Mouse (Mus musculus) embryonic facial prominence, embryonic 15.5 days (tissue): ENCODE measurements around the gene Btbd9. TPM values are rescaled to one million over a fixed set of nuclear protein-coding genes. Genes with fewer than 3 reads are reported as not detected.

Experiments used
- ATAC-seq: fragments of 200-750 bp; cut with Nextera tagmentation; 2 replicates; pipeline ENCODE4 v1.8.0; 2017; ENCODE audit warnings: low read depth, moderate TSS enrichment; ENCODE audit not compliant: insufficient number of reproducible peaks, low FRiP score, low TSS enrichment
- H3K27ac ChIP-seq: fragments of 300-500 bp; sonication (generic); replicated peaks from 2 replicates; pipeline ENCODE4 v1.5.1; 2015; ENCODE audit warnings: mild to moderate bottlenecking, inconsistent platforms
- H3K27me3 ChIP-seq: fragments of 300-500 bp; sonication (generic); 2 replicates; pipeline ENCODE4 v1.6.1; 2015; ENCODE audit warnings: inconsistent platforms
- H3K36me3 ChIP-seq: fragments of 300-500 bp; sonication (generic); 2 replicates; pipeline ENCODE4 v1.6.1; 2015; ENCODE audit warnings: mild to moderate bottlenecking, inconsistent platforms
- H3K4me1 ChIP-seq: fragments of 300-500 bp; sonication (generic); 2 replicates; pipeline ENCODE4 v1.6.1; 2015; ENCODE audit warnings: inconsistent platforms
- H3K4me2 ChIP-seq: fragments of 300-500 bp; sonication (generic); replicated peaks from 2 replicates; pipeline ENCODE4 v1.6.1; 2015; ENCODE audit warnings: mild to moderate bottlenecking, inconsistent platforms
- H3K4me3 ChIP-seq: fragments of 300-500 bp; sonication (generic); replicated peaks from 2 replicates; pipeline ENCODE4 v1.5.1; 2015; ENCODE audit warnings: mild to moderate bottlenecking, inconsistent platforms
- H3K9ac ChIP-seq: fragments of 300-500 bp; sonication (generic); 2 replicates; pipeline ENCODE4 v1.6.1; 2015; ENCODE audit warnings: inconsistent platforms
- H3K9me3 ChIP-seq: fragments of 300-500 bp; sonication (generic); replicated peaks from 2 replicates; pipeline ENCODE4 v1.6.1; 2016; ENCODE audit warnings: inconsistent platforms
- WGBS: fragments of 180-500 bp; shearing (Covaris S2); methylation state at CpG from one replicate; pipeline ENCODE4 v1.1.7; 2015; 5-methylcytosine and 5-hydroxymethylcytosine counted together
- polyA plus RNA-seq: library from polyadenylated mRNA; unstranded; fragments of >200 nt; fragmentation: Nextera tagmentation; extraction: Ambion mirVana; gene quantifications from 2 replicates; pipeline ENCODE4 v1.2.1, GENCODE M21; 2015

Btbd9 gene
- polyA plus RNA-seq, 1 experiment from 2014 or later = 56.6 TPM

- Histone ChIP-seq H3K27me3 (no peaks in the 10 kb centered on the region), H3K9ac (no peak overlapping the region), H3K9me3 (no peaks in the 10 kb centered on the region), H3K27ac (no peak overlapping the region), H3K4me2 (no peak overlapping the region), H3K4me3 (no peak overlapping the region), H3K4me1 (peaks cover 35% of the 10 kb centered on the region; the same call in 1 of the 2 replicates), H3K36me3 (no peaks in the 10 kb centered on the region)
- 68% methylated on average over 4 of the region's 4 CpGs for WGBS
- ATAC-seq = no peak
These were observed 340.9 kb downstream of the Btbd9 start for GRCm38 (mm10) chr17:30235380-30235779.

GRCm38 (mm10) chr17:30232698-30233097, 343.6 kb downstream of the Btbd9 start:
- Histone ChIP-seq H3K9me3 (no peaks in the 10 kb centered on the region), H3K4me1 (0 out of 2 replicates have a peak, but pooled peaks cover 21% of the 10 kb centered on the region), H3K36me3 (no peaks in the 10 kb centered on the region), H3K4me3 (no peak overlapping the region), H3K27me3 (no peaks in the 10 kb centered on the region), H3K27ac (no peak overlapping the region), H3K9ac (no peak overlapping the region), H3K4me2 (no peak overlapping the region)
- ATAC-seq = no peak
- 54% methylated on average over 4 of the region's 4 CpGs for WGBS

- Histone ChIP-seq H3K27ac (no peak overlapping the region), H3K27me3 (no peaks in the 10 kb centered on the region), H3K4me2 (no peak overlapping the region), H3K9ac (no peak overlapping the region), H3K4me1 (0 out of 2 replicates have a peak, but pooled peaks cover 19% of the 10 kb centered on the region), H3K36me3 (no peaks in the 10 kb centered on the region), H3K4me3 (no peak overlapping the region), H3K9me3 (no peaks in the 10 kb centered on the region)
- 79% methylated on average over 1 of the region's 1 CpGs for WGBS
- ATAC-seq = no peak
These were observed 344.8 kb downstream of the Btbd9 start for GRCm38 (mm10) chr17:30231483-30231882.

- H3K36me3 ChIP-seq = no peaks in the 10 kb centered on the region
- H3K27me3 ChIP-seq = no peaks in the 10 kb centered on the region
- H3K4me2 ChIP-seq = no peak overlapping the region
- H3K27ac ChIP-seq = no peak overlapping the region
- no peak overlapping the region for H3K9ac ChIP-seq
- ATAC-seq = no peak
- H3K9me3 ChIP-seq = no peaks in the 10 kb centered on the region
- H3K4me1 ChIP-seq = peaks cover 14% of the 10 kb centered on the region
- WGBS = 75% methylated on average over 4 of the region's 4 CpGs
- H3K4me3 ChIP-seq = no peak overlapping the region
These were observed 345.9 kb downstream of the Btbd9 start for GRCm38 (mm10) chr17:30230428-30230827.

- 82% methylated on average over 10 of the region's 10 CpGs for WGBS
- no peaks in the 10 kb centered on the region for H3K27me3 ChIP-seq
- ATAC-seq = no peak
These were observed 347.7 kb downstream of the Btbd9 start for GRCm38 (mm10) chr17:30228439-30229215.

GRCm38 (mm10) chr17:30225030-30225740, 351.1 kb downstream of the Btbd9 start:
- Histone ChIP-seq H3K4me2 (no peak overlapping the region), H3K4me3 (no peak overlapping the region), H3K27me3 (no peaks in the 10 kb centered on the region), H3K9me3 (no peaks in the 10 kb centered on the region), H3K9ac (no peak overlapping the region), H3K4me1 (peaks cover 29% of the 10 kb centered on the region), H3K36me3 (no peaks in the 10 kb centered on the region), H3K27ac (no peak overlapping the region)
- no peak for ATAC-seq
- 41% methylated on average over 5 of the region's 5 CpGs for WGBS

More at GRCm38 (mm10) chr17:30228439-30229215, 347.7 kb downstream of the Btbd9 start:
- Histone ChIP-seq H3K4me1 (peaks cover 24% of the 10 kb centered on the region), H3K4me2 (no peak overlapping the region), H3K9ac (no peak overlapping the region), H3K36me3 (no peaks in the 10 kb centered on the region), H3K9me3 (no peaks in the 10 kb centered on the region), H3K27ac (no peak overlapping the region), H3K4me3 (no peak overlapping the region)

- H3K9ac ChIP-seq = no peak overlapping the region
- WGBS = 76% methylated on average over 12 of the region's 12 CpGs
- H3K9me3 ChIP-seq = no peaks in the 10 kb centered on the region
- H3K4me2 ChIP-seq = no peak overlapping the region
- H3K27me3 ChIP-seq = no peaks in the 10 kb centered on the region
- H3K4me1 ChIP-seq = peaks cover 29% of the 10 kb centered on the region
- H3K36me3 ChIP-seq = 0 out of 2 replicates have a peak, but pooled peaks cover 10% of the 10 kb centered on the region
- no peak overlapping the region for H3K4me3 ChIP-seq
- no peak for ATAC-seq
- no peak overlapping the region for H3K27ac ChIP-seq
These were observed 353.5 kb downstream of the Btbd9 start for GRCm38 (mm10) chr17:30222837-30223236.

- 0 out of 2 replicates have a peak, but pooled peaks cover 10% of the 10 kb centered on the region for H3K36me3 ChIP-seq
- H3K9me3 ChIP-seq = no peaks in the 10 kb centered on the region
- WGBS = 80% methylated on average over 11 of the region's 11 CpGs
- H3K4me3 ChIP-seq = no peak overlapping the region
- H3K9ac ChIP-seq = no peak overlapping the region
- no peak overlapping the region for H3K27ac ChIP-seq
- H3K4me2 ChIP-seq = no peak overlapping the region
- ATAC-seq = no peak
- peaks cover 29% of the 10 kb centered on the region for H3K4me1 ChIP-seq
- H3K27me3 ChIP-seq = no peaks in the 10 kb centered on the region
These were observed 353.9 kb downstream of the Btbd9 start for GRCm38 (mm10) chr17:30222361-30222760.

GRCm38 (mm10) chr17:30221677-30222076, 354.6 kb downstream of the Btbd9 start:
- no peak overlapping the region for H3K9ac ChIP-seq
- H3K36me3 ChIP-seq = 0 out of 2 replicates have a peak, but pooled peaks cover 10% of the 10 kb centered on the region
- H3K9me3 ChIP-seq = no peaks in the 10 kb centered on the region
- no peak for ATAC-seq
- H3K4me2 ChIP-seq = no peak overlapping the region
- no peaks in the 10 kb centered on the region for H3K27me3 ChIP-seq
- H3K4me1 ChIP-seq = peaks cover 29% of the 10 kb centered on the region
- H3K27ac ChIP-seq = no peak overlapping the region
- H3K4me3 ChIP-seq = no peak overlapping the region
- WGBS = 73% methylated on average over 14 of the region's 14 CpGs

- no peaks in the 10 kb centered on the region for H3K27me3 ChIP-seq
- no peaks in the 10 kb centered on the region; the same call in 1 of the 2 replicates for H3K4me1 ChIP-seq
- no peak for ATAC-seq
- no peak overlapping the region for H3K9ac ChIP-seq
- no peak overlapping the region for H3K27ac ChIP-seq
- peaks cover 26% of the 10 kb centered on the region; the same call in 1 of the 2 replicates for H3K36me3 ChIP-seq
- 67% methylated on average over 4 of the region's 4 CpGs for WGBS
- no peak overlapping the region for H3K4me3 ChIP-seq
- no peak overlapping the region for H3K4me2 ChIP-seq
- no peaks in the 10 kb centered on the region for H3K9me3 ChIP-seq
These were observed 360.5 kb downstream of the Btbd9 start for GRCm38 (mm10) chr17:30215741-30216140.

- no peaks in the 10 kb centered on the region; the same call in 1 of the 2 replicates for H3K4me1 ChIP-seq
- no peak for ATAC-seq
- no peak overlapping the region for H3K9ac ChIP-seq
- H3K9me3 ChIP-seq = no peaks in the 10 kb centered on the region
- H3K27me3 ChIP-seq = no peaks in the 10 kb centered on the region
- no peak overlapping the region for H3K4me2 ChIP-seq
- 84% methylated on average over 6 of the region's 6 CpGs for WGBS
- H3K4me3 ChIP-seq = no peak overlapping the region
- no peak overlapping the region for H3K27ac ChIP-seq
- H3K36me3 ChIP-seq = peaks cover 34% of the 10 kb centered on the region; the same call in 1 of the 2 replicates
These were observed 361.9 kb downstream of the Btbd9 start for GRCm38 (mm10) chr17:30214393-30214792.
